Mouse (Mus musculus): Measurements from ENCODE around the gene Cnn1.

DNA sequence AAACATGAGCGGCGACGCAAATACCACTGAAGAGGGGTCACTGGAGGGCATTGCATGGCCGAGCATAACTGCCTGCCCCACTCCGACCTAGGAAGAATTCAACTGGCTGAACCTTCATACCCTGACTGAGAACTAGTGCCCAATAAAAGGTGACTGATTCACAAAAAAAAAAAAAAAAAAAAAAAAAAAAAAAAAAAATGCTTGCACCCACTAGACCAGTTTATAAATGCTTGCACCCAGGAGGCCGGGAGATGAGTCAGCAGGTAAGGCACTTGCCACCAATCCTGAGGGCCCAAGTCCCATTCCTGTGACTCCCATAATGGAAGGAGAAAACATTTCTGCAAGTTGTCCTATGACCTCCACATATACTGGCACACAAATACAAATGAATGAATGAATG is 6.3 kb upstream of the Cnn1 start:
- no peak for TF ChIP-seq CTCF (IDR thresholded peaks at IDR 0.05; ENCODE audit: low read depth, low read length)
- no peak for TF ChIP-seq POLR2A (IDR thresholded peaks at IDR 0.05; ENCODE audit: insufficient read depth, low read length)
- TF ChIP-seq EP300 (IDR thresholded peaks at IDR 0.05; ENCODE audit: insufficient read depth, low read depth, low read length), result no peak

Measured in ES-Bruce4 (cell line).